Mouse (Mus musculus) forebrain, embryonic 12.5 days (tissue): Measurements from ENCODE around the gene Phactr1. TPM values are rescaled to one million over a fixed set of nuclear protein-coding genes. Genes with fewer than 3 reads are reported as not detected.

ENCODE experiments used
- ATAC-seq: fragments of 200-750 bp; cut with Nextera tagmentation; 2 replicates; pipeline ENCODE4 v1.8.0; 2017; ENCODE audit warnings: moderate TSS enrichment; ENCODE audit not compliant: low FRiP score
- H3K27ac ChIP-seq: fragments of 300-500 bp; sonication (generic); 2 replicates; pipeline ENCODE4 v1.5.1; 2016; ENCODE audit warnings: mild to moderate bottlenecking
- H3K27me3 ChIP-seq: fragments of 300-500 bp; sonication (generic); 2 replicates; pipeline ENCODE4 v1.6.1; 2016; ENCODE audit warnings: mild to moderate bottlenecking
- H3K36me3 ChIP-seq: fragments of 300-500 bp; sonication (generic); replicated peaks from 2 replicates; pipeline ENCODE4 v1.6.1; 2016; ENCODE audit warnings: mild to moderate bottlenecking
- H3K4me1 ChIP-seq: fragments of 300-500 bp; sonication (generic); 2 replicates; pipeline ENCODE4 v1.6.1; 2016
- H3K4me2 ChIP-seq: fragments of 300-500 bp; sonication (generic); 2 replicates; pipeline ENCODE4 v1.6.1; 2016; ENCODE audit warnings: mild to moderate bottlenecking, moderate library complexity
- H3K4me3 ChIP-seq: fragments of 300-500 bp; sonication (generic); replicated peaks from 2 replicates; pipeline ENCODE4 v1.5.1; 2016; ENCODE audit warnings: mild to moderate bottlenecking
- H3K9ac ChIP-seq: fragments of 300-500 bp; sonication (generic); 2 replicates; pipeline ENCODE4 v1.6.1; 2016; ENCODE audit warnings: mild to moderate bottlenecking
- H3K9me3 ChIP-seq: fragments of 300-500 bp; sonication (generic); 2 replicates; pipeline ENCODE4 v1.6.1; 2016
- WGBS: fragments of 180-500 bp; shearing (Covaris S2); methylation state at CpG from one replicate; pipeline ENCODE4 v1.1.7; 2016; 5-methylcytosine and 5-hydroxymethylcytosine counted together
- polyA plus RNA-seq: library from polyadenylated mRNA; unstranded; fragments of >200 nt; fragmentation: Nextera tagmentation; extraction: Ambion mirVana; gene quantifications from 2 replicates; pipeline ENCODE4 v1.2.1, GENCODE M21; 2016

The Phactr1 gene
- polyA plus RNA-seq, 1 experiment from 2014 or later: 17.4 TPM

- Histone ChIP-seq H3K27ac (no peak overlapping the region), H3K9ac (no peak overlapping the region), H3K4me3 (no peak overlapping the region), H3K4me1 (no peaks in the 10 kb centered on the region; the same call in 1 of the 2 replicates), H3K36me3 (peaks cover 40% of the 10 kb centered on the region), H3K4me2 (no peak overlapping the region), H3K27me3 (no peaks in the 10 kb centered on the region), H3K9me3 (no peaks in the 10 kb centered on the region)
- ATAC-seq: no peak
- 34% methylated on average over 5 of the region's 5 CpGs for WGBS
These were observed 476.9 kb downstream of the Phactr1 start for GRCm38 (mm10) chr13:43157370-43157769.

- Histone ChIP-seq H3K4me2 (no peak overlapping the region), H3K4me3 (no peak overlapping the region), H3K27me3 (no peaks in the 10 kb centered on the region), H3K36me3 (peaks cover 34% of the 10 kb centered on the region), H3K9ac (no peak overlapping the region), H3K4me1 (no peaks in the 10 kb centered on the region; the same call in 1 of the 2 replicates), H3K9me3 (no peaks in the 10 kb centered on the region), H3K27ac (no peak overlapping the region)
- WGBS: 52% methylated on average over 5 of the region's 5 CpGs
- ATAC-seq: no peak
These were observed 477.9 kb downstream of the Phactr1 start for GRCm38 (mm10) chr13:43158281-43158680.

GRCm38 (mm10) chr13:43159429-43159828 lies 479.0 kb downstream of the Phactr1 start:
- H3K4me1 ChIP-seq: no peaks in the 10 kb centered on the region; the same call in 1 of the 2 replicates
- no peak overlapping the region for H3K4me3 ChIP-seq
- H3K4me2 ChIP-seq: no peak overlapping the region
- 88% methylated on average over 3 of the region's 3 CpGs for WGBS
- peaks cover 31% of the 10 kb centered on the region for H3K36me3 ChIP-seq
- H3K9me3 ChIP-seq: no peaks in the 10 kb centered on the region
- no peaks in the 10 kb centered on the region for H3K27me3 ChIP-seq
- no peak overlapping the region for H3K27ac ChIP-seq
- no peak for ATAC-seq
- no peak overlapping the region for H3K9ac ChIP-seq

- no peak overlapping the region for H3K4me2 ChIP-seq
- H3K4me3 ChIP-seq: no peak overlapping the region
- 67% methylated on average over 9 of the region's 9 CpGs for WGBS
- no peak overlapping the region for H3K27ac ChIP-seq
- H3K36me3 ChIP-seq: peaks cover 18% of the 10 kb centered on the region
- peaks cover 3% of the 10 kb centered on the region; the same call in 1 of the 2 replicates for H3K27me3 ChIP-seq
- no peaks in the 10 kb centered on the region for H3K9me3 ChIP-seq
- no peak for ATAC-seq
- H3K4me1 ChIP-seq: peaks cover 8% of the 10 kb centered on the region
- H3K9ac ChIP-seq: no peak overlapping the region
These were observed 487.3 kb downstream of the Phactr1 start for GRCm38 (mm10) chr13:43167721-43168120.

DNA sequence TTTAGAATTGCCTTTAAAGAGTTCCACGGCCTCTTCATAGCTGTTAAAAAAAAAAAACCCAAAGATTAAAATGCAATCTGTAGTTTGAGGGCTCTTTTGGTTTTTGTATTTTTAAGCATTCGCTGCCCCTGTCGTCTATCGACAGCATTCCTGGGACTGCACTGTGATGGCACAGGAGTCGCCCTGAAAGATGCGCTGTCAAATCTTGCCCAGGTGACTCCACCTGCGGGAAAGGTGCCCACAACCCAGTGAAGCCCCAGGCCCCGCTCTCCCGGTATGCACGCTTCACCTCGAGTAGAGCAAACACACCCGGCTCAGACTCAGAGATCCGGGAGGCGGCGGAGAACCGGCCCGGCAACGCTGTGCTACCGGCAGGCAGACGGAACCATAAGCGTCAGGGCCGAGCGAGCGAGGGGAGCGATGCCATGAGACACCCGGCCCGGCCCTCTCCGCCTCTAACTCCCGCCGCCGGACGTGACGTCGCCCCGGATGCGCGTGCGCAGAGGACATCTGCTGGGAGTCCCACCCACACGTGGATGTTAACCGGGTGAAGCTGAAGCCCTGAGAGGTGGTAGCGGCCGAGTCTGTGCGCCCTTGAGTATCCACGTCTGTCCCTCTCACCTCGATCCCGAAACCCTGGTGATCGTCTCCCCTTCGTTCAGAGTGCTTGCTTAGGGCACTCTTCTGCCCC lies 490.7 kb downstream of the Phactr1 start, which contains the start of gene Tbc1d7:
Tbc1d7 (minus strand) TSS at position 482 of the 691 bp plus-strand sequence.
- peaks cover 3% of the 10 kb centered on the region; the same call in 1 of the 2 replicates for H3K27me3 ChIP-seq
- 1% methylated on average over 48 of the region's 48 CpGs for WGBS
- H3K4me3 ChIP-seq: peak within 1 kb of the TSS; percentile 70
- H3K9me3 ChIP-seq: no peaks in the 10 kb centered on the region
- H3K36me3 ChIP-seq: peaks cover 7% of the 10 kb centered on the region; the same call in 1 of the 2 replicates
- H3K4me1 ChIP-seq: peaks cover 8% of the 10 kb centered on the region
- H3K9ac ChIP-seq: peak within 1 kb of the TSS; percentile 78
- peak within 1 kb of the TSS; percentile 54 for H3K4me2 ChIP-seq
- peak within 1 kb of the TSS; percentile 77 for H3K27ac ChIP-seq
- ATAC-seq: peak; percentile 95

GRCm38 (mm10) chr13:43172036-43172713 lies 491.8 kb downstream of the Phactr1 start:
- H3K27me3 ChIP-seq: peaks cover 3% of the 10 kb centered on the region; the same call in 1 of the 2 replicates
- peak overlapping the region; percentile 70 for H3K4me3 ChIP-seq
- H3K4me1 ChIP-seq: peaks cover 8% of the 10 kb centered on the region
- WGBS: 35% methylated on average over 14 of the region's 14 CpGs
- H3K9ac ChIP-seq: peak overlapping the region; percentile 78; the same call in 1 of the 2 replicates
- H3K36me3 ChIP-seq: peaks cover 7% of the 10 kb centered on the region; the same call in 1 of the 2 replicates
- ATAC-seq: no peak
- peak overlapping the region; percentile 54 for H3K4me2 ChIP-seq
- H3K27ac ChIP-seq: no peak overlapping the region
- no peaks in the 10 kb centered on the region for H3K9me3 ChIP-seq

GRCm38 (mm10) chr13:43173262-43173661 lies 492.8 kb downstream of the Phactr1 start:
- Histone ChIP-seq H3K9ac (no peak overlapping the region), H3K9me3 (no peaks in the 10 kb centered on the region), H3K4me2 (no peak overlapping the region), H3K36me3 (peaks cover 7% of the 10 kb centered on the region; the same call in 1 of the 2 replicates), H3K4me1 (peaks cover 8% of the 10 kb centered on the region), H3K27me3 (peaks cover 3% of the 10 kb centered on the region; the same call in 1 of the 2 replicates), H3K4me3 (no peak overlapping the region), H3K27ac (no peak overlapping the region)
- 19% methylated on average over 9 of the region's 9 CpGs for WGBS
- no peak for ATAC-seq

GRCm38 (mm10) chr13:43176676-43177075 lies 496.3 kb downstream of the Phactr1 start:
- Histone ChIP-seq H3K4me1 (peaks cover 7% of the 10 kb centered on the region), H3K9ac (no peak overlapping the region), H3K4me2 (no peak overlapping the region), H3K9me3 (no peaks in the 10 kb centered on the region), H3K27me3 (peaks cover 10% of the 10 kb centered on the region), H3K27ac (no peak overlapping the region), H3K4me3 (no peak overlapping the region), H3K36me3 (no peaks in the 10 kb centered on the region)
- no peak for ATAC-seq
- 89% methylated on average over 3 of the region's 3 CpGs for WGBS

DNA sequence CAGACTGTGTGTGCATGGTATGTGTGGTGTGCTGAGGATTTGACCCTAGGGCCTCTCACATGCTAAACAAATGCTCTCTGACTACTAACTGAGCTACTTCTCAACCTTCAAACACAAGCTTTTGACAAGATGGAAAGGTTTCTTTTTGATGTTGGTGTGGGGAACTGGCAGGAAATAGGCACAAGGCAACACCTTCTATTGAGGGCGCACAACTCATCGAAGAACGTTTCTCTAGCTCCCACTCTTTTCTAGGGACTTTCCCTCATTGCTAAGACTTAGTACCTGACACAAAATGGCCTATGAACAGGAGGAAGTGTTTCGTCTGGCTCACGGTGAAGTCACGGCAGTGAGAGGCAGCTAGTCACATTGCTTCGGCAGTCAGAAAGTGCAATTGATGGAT lies 496.9 kb downstream of the Phactr1 start:
- peaks cover 3% of the 10 kb centered on the region for H3K4me1 ChIP-seq
- H3K27ac ChIP-seq: no peak overlapping the region
- H3K9me3 ChIP-seq: no peaks in the 10 kb centered on the region
- H3K9ac ChIP-seq: no peak overlapping the region
- WGBS: 91% methylated on average over 7 of the region's 7 CpGs
- no peaks in the 10 kb centered on the region for H3K36me3 ChIP-seq
- no peak overlapping the region for H3K4me2 ChIP-seq
- no peak overlapping the region for H3K4me3 ChIP-seq
- peaks cover 15% of the 10 kb centered on the region for H3K27me3 ChIP-seq
- no peak for ATAC-seq

GRCm38 (mm10) chr13:43181104-43181503 lies 500.7 kb downstream of the Phactr1 start:
- Histone ChIP-seq H3K9me3 (no peaks in the 10 kb centered on the region), H3K4me1 (peaks cover 12% of the 10 kb centered on the region; the same call in 1 of the 2 replicates), H3K4me2 (no peak overlapping the region), H3K36me3 (no peaks in the 10 kb centered on the region), H3K9ac (no peak overlapping the region), H3K27ac (no peak overlapping the region), H3K4me3 (no peak overlapping the region), H3K27me3 (peaks cover 14% of the 10 kb centered on the region; the same call in 1 of the 2 replicates)
- no peak for ATAC-seq
- 61% methylated on average over 7 of the region's 7 CpGs for WGBS

DNA sequence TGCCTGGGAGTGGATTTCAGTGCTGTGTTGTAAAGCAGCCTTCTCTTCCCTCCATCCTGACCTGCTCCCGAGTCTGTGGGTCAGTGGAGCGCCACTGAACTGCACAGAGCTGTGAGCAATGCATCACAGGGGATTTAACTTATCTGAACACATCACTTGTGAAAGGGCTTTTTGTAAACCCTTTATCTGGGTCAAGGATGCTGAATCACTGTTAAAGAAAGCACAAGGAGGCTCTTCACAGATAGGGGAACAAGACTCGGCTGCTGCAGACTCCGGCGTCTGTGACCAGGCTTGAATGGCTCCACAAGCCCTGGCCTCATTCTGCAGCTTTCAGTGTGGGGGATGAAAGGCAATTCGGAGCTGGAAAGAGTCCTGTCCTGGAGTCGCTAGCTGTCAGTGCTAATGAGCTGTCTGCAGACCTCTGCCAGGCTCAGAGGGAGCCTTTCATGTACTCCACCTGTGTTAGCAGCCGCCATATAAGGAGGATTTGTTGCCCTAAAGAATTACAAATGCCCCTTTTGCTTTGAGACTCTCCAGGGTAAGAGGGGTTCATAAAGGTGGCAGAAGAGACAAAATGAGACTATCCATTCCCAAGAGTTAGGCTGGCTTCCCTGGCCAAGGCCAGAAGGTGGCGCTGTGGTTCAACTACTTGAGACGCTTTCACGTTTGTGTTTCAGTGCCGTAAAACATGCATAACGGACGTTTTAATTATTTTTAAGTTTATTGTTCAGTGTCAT lies 502.2 kb downstream of the Phactr1 start:
- Histone ChIP-seq H3K9me3 (no peaks in the 10 kb centered on the region), H3K4me1 (peaks cover 12% of the 10 kb centered on the region; the same call in 1 of the 2 replicates), H3K4me3 (peak overlapping the region; percentile 24), H3K9ac (0 out of 2 replicates have a peak overlapping the region, but pooled peaks have one; percentile 9), H3K27ac (peak overlapping the region; percentile 54; the same call in 1 of the 2 replicates), H3K4me2 (peak overlapping the region; percentile 44), H3K27me3 (peaks cover 14% of the 10 kb centered on the region), H3K36me3 (no peaks in the 10 kb centered on the region)
- ATAC-seq: peak; percentile 76
- WGBS: 11% methylated on average over 14 of the region's 14 CpGs
